Comparison of ENCODE assay signal across 30 mouse cellular contexts in the genomic region with DNA sequence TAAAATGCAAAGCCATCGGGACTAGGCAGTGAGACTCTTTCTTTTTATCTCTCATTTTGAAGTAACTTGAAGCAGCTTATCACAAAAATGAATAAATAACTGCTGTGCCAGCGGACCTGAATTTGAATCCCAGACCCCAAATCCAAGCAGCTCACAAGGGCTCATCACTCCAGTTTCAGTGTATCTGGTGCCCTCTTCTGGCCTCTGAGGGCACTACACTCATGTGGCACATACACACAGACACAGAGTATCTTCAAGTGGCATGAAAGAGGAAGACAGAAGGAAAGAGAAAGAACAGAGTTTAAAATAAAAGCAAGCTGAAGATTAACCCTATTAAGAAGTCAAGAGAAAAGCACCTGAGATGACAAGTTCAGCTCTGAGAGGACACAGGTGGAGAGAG. TPM values are rescaled to one million over a fixed set of nuclear protein-coding genes. Genes with fewer than 3 reads are reported as not detected.
A peak's percentile ranks its signal among the peaks of the same experiment; 100 is the strongest.
DNase-seq lines count a peak whose midpoint lies in the region; ATAC-seq and TF ChIP-seq lines count a peak whose summit lies in the region.
"Had no signal": no experiment of that assay in that cellular context is flagged by ENCODE, and none has a peak within 500 bp of the region (broad histone marks: within the 10 kb centered on the region; RNA-seq: fewer than 3 reads in every experiment).

No protein-coding gene starts in this region.

- 90% methylated on average over 2 of the region's 2 CpGs for WGBS in kidney, postnatal 0 days
- 96% methylated on average over 2 of the region's 2 CpGs for WGBS in kidney, embryonic 14.5 days
- 95% methylated on average over 2 of the region's 2 CpGs for WGBS in midbrain, postnatal 0 days
- WGBS in midbrain, embryonic 16.5 days = 95% methylated on average over 2 of the region's 2 CpGs

- TF ChIP-seq CTCF in kidney, postnatal 0 days (IDR thresholded peaks at IDR 0.05; ENCODE audit: low read depth) = peak; percentile 15; the same call in 1 of the 2 replicates
- peak; percentile 44 for TF ChIP-seq CTCF in midbrain, postnatal 0 days (IDR thresholded peaks at IDR 0.05)

- no peak overlapping the region for H3K9ac ChIP-seq in kidney, postnatal 0 days (ENCODE audit: low read depth, low read length)
- H3K9ac ChIP-seq in kidney, embryonic 14.5 days (ENCODE audit: low read depth, low read length) = no peak overlapping the region
- H3K9ac ChIP-seq in midbrain, postnatal 0 days (replicated peaks; ENCODE audit: low read length, poor library complexity, severe bottlenecking) = no peak overlapping the region
- H3K9ac ChIP-seq in midbrain, embryonic 16.5 days (ENCODE audit: low read depth, low read length) = no peak overlapping the region
- H3K9ac ChIP-seq: forebrain, embryonic 13.5 days; heart, embryonic 12.5 days; hindbrain, embryonic 15.5 days; intestine, embryonic 15.5 days; limb, embryonic 13.5 days; liver, embryonic 12.5 days; midbrain, embryonic 15.5 days; neural tube, embryonic 12.5 days had no signal

- H3K36me3 ChIP-seq in kidney, postnatal 0 days (ENCODE audit: insufficient read depth, low read length) = no peaks in the 10 kb centered on the region
- no peaks in the 10 kb centered on the region for H3K36me3 ChIP-seq in kidney, embryonic 14.5 days (ENCODE audit: control insufficient read depth, insufficient read depth, low read length)
- no peaks in the 10 kb centered on the region for H3K36me3 ChIP-seq in midbrain, postnatal 0 days (ENCODE audit: insufficient read depth, low read length)
- no peaks in the 10 kb centered on the region for H3K36me3 ChIP-seq in midbrain, embryonic 16.5 days (ENCODE audit: control insufficient read depth, insufficient read depth, low read length)
- H3K36me3 ChIP-seq: heart, embryonic 12.5 days; hindbrain, embryonic 10.5 days; hindbrain, embryonic 15.5 days; intestine, embryonic 15.5 days; limb, embryonic 13.5 days; liver, embryonic 12.5 days; midbrain, embryonic 10.5 days; midbrain, embryonic 15.5 days; neural tube, embryonic 12.5 days had no signal

- no peaks in the 10 kb centered on the region for H3K27me3 ChIP-seq in kidney, postnatal 0 days (ENCODE audit: insufficient read depth, low read length)
- no peaks in the 10 kb centered on the region for H3K27me3 ChIP-seq in kidney, embryonic 14.5 days (ENCODE audit: control insufficient read depth, insufficient read depth, low read length)
- no peaks in the 10 kb centered on the region for H3K27me3 ChIP-seq in midbrain, postnatal 0 days (ENCODE audit: insufficient read depth, low read length)
- H3K27me3 ChIP-seq in midbrain, embryonic 16.5 days (ENCODE audit: control insufficient read depth, insufficient read depth, low read depth, low read length) = no peaks in the 10 kb centered on the region; the same call in 1 of the 2 replicates
- H3K27me3 ChIP-seq: heart, embryonic 12.5 days; intestine, embryonic 15.5 days; liver, embryonic 12.5 days; midbrain, embryonic 15.5 days had no signal

- no peak overlapping the region for H3K4me2 ChIP-seq in kidney, postnatal 0 days (ENCODE audit: low read length)
- H3K4me2 ChIP-seq in kidney, embryonic 14.5 days (replicated peaks; ENCODE audit: low read depth, low read length) = no peak overlapping the region
- H3K4me2 ChIP-seq in midbrain, postnatal 0 days (ENCODE audit: low read depth, low read length, poor library complexity, severe bottlenecking) = no peak overlapping the region
- H3K4me2 ChIP-seq in midbrain, embryonic 16.5 days (ENCODE audit: low read length) = no peak overlapping the region
- H3K4me2 ChIP-seq: forebrain, embryonic 13.5 days; heart, embryonic 12.5 days; hindbrain, embryonic 15.5 days; intestine, embryonic 15.5 days; limb, embryonic 13.5 days; liver, embryonic 12.5 days; midbrain, embryonic 15.5 days; neural tube, embryonic 12.5 days had no signal

- H3K27ac ChIP-seq in kidney, postnatal 0 days = no peak overlapping the region
- H3K27ac ChIP-seq in kidney, embryonic 14.5 days (ENCODE audit: low read depth, low read length) = no peak overlapping the region
- H3K27ac ChIP-seq in midbrain, postnatal 0 days (ENCODE audit: low read depth, low read length) = no peak overlapping the region
- H3K27ac ChIP-seq in midbrain, embryonic 16.5 days (ENCODE audit: low read length) = no peak overlapping the region
- H3K27ac ChIP-seq: forebrain, embryonic 13.5 days; hindbrain, embryonic 10.5 days; hindbrain, embryonic 15.5 days; intestine, embryonic 15.5 days; limb, embryonic 13.5 days; liver, embryonic 12.5 days; midbrain, embryonic 10.5 days; midbrain, embryonic 15.5 days; neural tube, embryonic 12.5 days had no signal

- no peak overlapping the region for H3K4me3 ChIP-seq in kidney, postnatal 0 days (replicated peaks; ENCODE audit: low read depth, low read length)
- H3K4me3 ChIP-seq in kidney, embryonic 14.5 days (ENCODE audit: low read length) = no peak overlapping the region
- H3K4me3 ChIP-seq in midbrain, postnatal 0 days (ENCODE audit: low read depth, low read length) = no peak overlapping the region
- H3K4me3 ChIP-seq in midbrain, embryonic 16.5 days (ENCODE audit: low read depth, low read length) = no peak overlapping the region
- H3K4me3 ChIP-seq: forebrain, embryonic 13.5 days; heart, embryonic 12.5 days; hindbrain, embryonic 10.5 days; hindbrain, embryonic 15.5 days; intestine, embryonic 15.5 days; limb, embryonic 13.5 days; liver, embryonic 12.5 days; midbrain, embryonic 10.5 days; midbrain, embryonic 15.5 days; myocyte; neural tube, embryonic 12.5 days had no signal

- H3K4me1 ChIP-seq in kidney, postnatal 0 days (replicated peaks; ENCODE audit: insufficient read depth, low read length) = no peaks in the 10 kb centered on the region
- no peaks in the 10 kb centered on the region for H3K4me1 ChIP-seq in kidney, embryonic 14.5 days (ENCODE audit: control insufficient read depth, insufficient read depth, low read length)
- H3K4me1 ChIP-seq in midbrain, postnatal 0 days (ENCODE audit: insufficient read depth, low read length) = no peaks in the 10 kb centered on the region
- H3K4me1 ChIP-seq in midbrain, embryonic 16.5 days (ENCODE audit: control insufficient read depth, insufficient read depth, low read length) = no peaks in the 10 kb centered on the region
- H3K4me1 ChIP-seq: heart, embryonic 12.5 days; intestine, embryonic 15.5 days; limb, embryonic 13.5 days; liver, embryonic 12.5 days; neural tube, embryonic 12.5 days had no signal

- H3K9me3 ChIP-seq in kidney, postnatal 0 days (replicated peaks; ENCODE audit: low read length) = no peaks in the 10 kb centered on the region
- 0 out of 2 replicates have a peak, but pooled peaks cover 5% of the 10 kb centered on the region for H3K9me3 ChIP-seq in kidney, embryonic 14.5 days (ENCODE audit: control insufficient read depth, low read length)
- H3K9me3 ChIP-seq in midbrain, postnatal 0 days (ENCODE audit: low read length) = no peaks in the 10 kb centered on the region
- H3K9me3 ChIP-seq in midbrain, embryonic 16.5 days (replicated peaks; ENCODE audit: control insufficient read depth, low read length, poor library complexity, severe bottlenecking) = 0 out of 2 replicates have a peak, but pooled peaks cover 4% of the 10 kb centered on the region
- H3K9me3 ChIP-seq: hindbrain, embryonic 15.5 days; intestine, embryonic 15.5 days; limb, embryonic 13.5 days; midbrain, embryonic 15.5 days had no signal

- DNase-seq in kidney, postnatal 0 days (ENCODE audit: low spot score) = no peak
- DNase-seq in midbrain, postnatal 0 days (ENCODE audit: low spot score) = no peak
- peak; percentile 58 for DNase-seq in R1 (ENCODE audit: low read depth, low spot score)
- no peak for DNase-seq in T-cell, adult 2 months (ENCODE audit: low spot score)
- DNase-seq in right cerebral cortex, postnatal 10 days (ENCODE audit: low spot score in 2 of 2) = no peak
- DNase-seq: adrenal gland, postnatal 36 days; cerebellum, adult 2 months; cerebellum, postnatal 25 days; gastrocnemius, postnatal 36 days; heart, adult 18-20 months; kidney, adult 2 months; kidney, postnatal 10 days; lung, adult 2 months; lung, postnatal 14 days; right cerebral cortex, adult 18-20 months; right cerebral cortex, postnatal 4 days had no signal

- ATAC-seq in kidney, postnatal 0 days (replicated peaks; ENCODE audit: low FRiP score, low read depth) = no peak
- no peak for ATAC-seq in kidney, embryonic 14.5 days (ENCODE audit: low FRiP score, low TSS enrichment)
- ATAC-seq in midbrain, postnatal 0 days (ENCODE audit: low FRiP score) = no peak
- no peak for ATAC-seq in midbrain, embryonic 16.5 days
- ATAC-seq: forebrain, embryonic 13.5 days; intestine, embryonic 15.5 days; liver, embryonic 12.5 days; midbrain, embryonic 15.5 days had no signal

RNA-seq across cellular contexts. Expression of gene Tmem132d, which starts 10.8 kb away (rescaled TPM):
- polyA plus RNA-seq in kidney, postnatal 0 days (2015; fragmentation: Nextera tagmentation; extraction: Ambion mirVana) = 0.14 and 0.24 TPM in 2 replicates
- polyA plus RNA-seq in kidney, embryonic 14.5 days (2014; fragmentation: Nextera tagmentation; extraction: Ambion mirVana) = 0.20 and 0.34 TPM in 2 replicates
- total RNA-seq in midbrain, postnatal 0 days (2014; rRNA removed) = 14.7 and 16.9 TPM in 2 replicates
- polyA plus RNA-seq in midbrain, postnatal 0 days (2015; fragmentation: Nextera tagmentation; extraction: Ambion mirVana) = 3.3 and 4.0 TPM in 2 replicates
- 2.8 and 3.3 TPM in 2 replicates for polyA plus RNA-seq in midbrain, embryonic 16.5 days (2015; fragmentation: Nextera tagmentation; extraction: Ambion mirVana)
- total RNA-seq: heart, adult 18-20 months had no signal
- polyA plus RNA-seq: kidney, adult 2 months; myocyte; spleen, adult 2 months had no signal
